Mouse (Mus musculus) spleen, adult 18-20 months (tissue): ENCODE measurements at regions not wholly inside any gene's neighbourhood (a gene's known extent, or its start where the extent isn't known, plus 50 kb on each side); places are given as distances from the start of the nearest gene placed in this dataset.

Experiments used
- DNase-seq, 2 experiments: peaks; one replicate each; pipeline ENCODE4 v3.0.0; 2022; ENCODE audit warnings: mixed read lengths in 2 of 2

DNA sequence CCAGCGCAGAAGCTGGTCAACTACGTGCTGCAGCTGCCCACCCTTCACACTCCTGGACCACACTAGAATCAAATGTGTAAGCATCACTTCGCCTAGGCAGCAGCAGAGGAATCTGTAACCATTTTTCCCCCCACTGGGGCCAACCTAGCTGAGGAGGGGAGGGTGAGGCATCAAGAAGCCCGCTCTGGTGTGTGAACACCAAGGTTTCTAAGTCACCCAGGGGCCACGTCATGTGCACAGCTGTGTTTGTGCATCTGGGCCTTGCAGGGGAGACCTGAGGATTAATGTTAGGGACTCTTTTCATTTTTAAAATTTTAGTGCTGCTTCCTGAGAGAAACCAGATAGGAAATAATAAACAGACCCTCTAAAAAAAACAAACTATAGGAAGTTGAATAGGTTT is 321.8 kb downstream of the Rnd3 start:
- DNase-seq = no peak

DNA sequence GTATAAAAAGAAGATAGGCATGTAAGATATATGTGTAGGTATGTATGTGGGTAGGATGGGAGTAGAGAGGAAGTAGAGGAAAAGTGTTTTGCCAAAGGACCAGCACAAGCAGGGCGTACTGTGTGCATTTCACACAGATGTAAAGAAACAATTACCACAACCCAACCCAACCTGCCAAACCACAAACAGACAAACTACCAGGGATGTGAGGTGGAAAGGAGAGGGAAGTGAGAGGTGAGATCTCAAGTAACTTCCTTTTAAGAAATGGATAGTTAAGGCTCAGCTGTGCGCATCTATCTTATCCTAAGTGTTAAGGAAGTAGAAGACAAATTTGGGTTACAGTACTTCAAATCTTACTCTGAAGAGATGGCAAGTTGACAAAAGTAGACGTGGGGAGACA is 322.4 kb downstream of the Rnd3 start:
- DNase-seq = no peak

DNA sequence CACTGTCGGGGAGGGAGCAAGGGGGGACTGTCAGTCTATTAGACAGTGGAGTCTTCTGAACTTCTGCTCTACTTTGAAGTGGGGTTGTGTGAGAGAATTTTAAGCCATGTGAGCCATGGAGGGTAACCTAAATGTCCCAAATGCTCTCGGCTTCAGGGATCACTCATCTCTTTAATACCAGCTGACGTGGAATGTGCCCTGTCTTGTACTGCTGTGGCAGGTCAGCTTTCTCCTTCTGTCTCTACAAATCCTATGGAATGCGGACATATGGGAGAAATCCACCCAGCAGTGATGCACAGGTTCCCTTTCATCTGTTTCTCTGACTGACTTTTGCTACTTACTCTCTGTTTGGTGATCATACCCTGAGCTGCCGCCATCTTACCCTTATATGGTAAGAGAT is 323.3 kb downstream of the Rnd3 start:
- DNase-seq = no peak

DNA sequence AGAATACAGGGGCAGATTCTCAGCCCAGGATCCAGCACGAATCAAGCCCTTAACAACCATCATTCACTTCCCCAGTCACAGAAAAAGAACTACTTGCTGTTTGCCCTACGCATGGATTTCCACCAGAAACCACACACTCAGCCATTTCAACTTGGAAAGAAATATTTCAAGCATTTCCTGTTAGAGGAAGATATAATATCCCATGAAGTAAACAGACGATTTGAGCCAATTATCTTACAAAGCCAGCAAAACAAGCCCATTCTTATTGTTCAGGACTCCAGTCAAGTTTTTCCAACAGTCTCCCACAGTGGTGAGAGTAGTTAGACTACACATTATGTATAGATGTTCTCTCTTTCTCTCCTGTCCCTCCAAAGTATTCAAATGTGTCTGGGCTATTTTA is 324.1 kb downstream of the Rnd3 start:
- DNase-seq = no peak

DNA sequence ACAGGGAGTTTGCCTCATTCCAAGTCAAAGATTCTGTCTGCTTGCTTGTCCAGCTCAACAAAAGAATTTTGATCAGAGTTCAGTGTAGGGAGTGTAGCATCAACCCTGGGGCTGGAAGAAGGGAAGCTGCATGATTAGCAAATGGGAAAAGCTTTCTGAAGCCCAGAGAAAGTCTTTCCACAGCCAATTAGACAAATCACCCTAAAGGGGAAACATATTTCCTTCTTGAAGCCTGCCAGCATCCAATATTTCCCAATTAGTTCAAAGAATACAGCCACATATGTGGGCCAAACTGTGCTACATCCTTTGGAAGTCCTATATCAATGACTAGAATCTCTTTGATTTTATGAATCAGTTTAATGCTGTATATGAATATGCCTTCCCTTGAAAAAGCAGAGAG is 326.2 kb downstream of the Rnd3 start:
- no peak for DNase-seq

DNA sequence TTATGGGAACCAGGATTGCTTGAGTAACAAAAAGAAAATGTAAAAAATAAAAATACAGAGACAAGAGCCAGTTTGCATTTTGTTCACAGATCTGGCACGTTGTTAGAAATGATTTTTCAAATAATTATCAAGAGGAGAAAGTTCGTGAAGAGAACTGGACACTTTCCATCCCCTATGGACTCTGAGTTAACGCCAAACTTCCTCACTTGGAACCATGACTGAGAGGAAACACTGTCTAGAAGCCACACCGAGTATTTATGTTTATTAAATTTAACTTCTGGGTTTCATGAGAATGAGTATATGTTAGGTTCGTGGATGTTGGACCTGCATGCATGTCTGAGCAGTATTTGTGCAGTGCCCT is 329.6 kb downstream of the Rnd3 start:
- DNase-seq = no peak

DNA sequence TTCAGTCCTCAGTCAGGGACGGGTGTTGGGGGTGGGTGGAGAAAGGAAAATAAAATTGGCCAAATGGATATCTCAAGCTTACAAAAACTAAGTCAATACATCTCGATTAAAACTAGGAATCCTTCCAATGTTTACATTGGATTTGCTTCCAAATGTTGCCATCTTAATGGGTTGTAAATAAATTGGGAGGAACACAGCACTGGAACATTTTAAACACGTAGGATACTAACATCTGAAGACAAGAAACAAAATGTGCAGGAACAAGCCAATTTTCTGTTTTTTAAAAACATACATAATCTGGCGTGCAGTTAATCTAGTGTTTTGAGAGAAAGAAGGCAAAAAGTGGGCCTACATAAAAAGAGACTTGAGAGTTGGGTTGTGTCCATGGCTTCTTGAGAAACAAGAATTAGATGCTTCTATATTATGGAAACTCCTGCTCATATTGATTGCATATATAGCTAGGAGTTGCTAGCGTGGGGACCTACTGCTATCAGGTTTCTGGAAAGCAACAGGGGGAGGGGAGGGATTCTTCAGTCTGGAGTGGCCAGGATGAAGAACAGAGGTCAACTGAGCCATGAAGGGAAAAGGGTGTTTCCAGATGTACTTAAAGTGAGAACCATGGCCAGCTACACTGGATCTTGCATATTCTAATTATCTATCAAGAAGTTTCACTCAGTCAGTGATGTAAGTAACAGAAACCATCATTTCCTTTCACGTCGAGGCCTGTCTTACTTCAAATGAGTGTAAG is 330.2 kb downstream of the Rnd3 start:
- no peak for DNase-seq

DNA sequence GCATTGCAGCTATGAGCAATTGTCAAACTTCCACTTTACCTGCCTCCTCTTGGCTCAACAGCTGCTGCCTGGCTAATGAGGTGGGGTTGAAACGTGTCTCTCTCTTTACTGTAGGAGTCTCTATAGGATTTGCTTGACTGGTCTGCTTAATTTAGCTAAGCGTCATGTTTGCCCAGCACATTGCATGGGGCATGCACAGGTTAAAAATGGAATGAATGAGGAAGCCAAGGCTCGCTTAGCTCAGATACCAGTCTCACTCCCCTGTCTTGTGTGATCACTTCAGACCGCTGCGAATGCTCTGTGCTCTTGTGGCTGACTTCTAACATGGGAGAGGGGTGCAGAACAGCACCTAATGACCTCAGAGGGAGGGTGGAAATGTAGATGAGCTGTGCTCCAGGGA is 332.5 kb downstream of the Rnd3 start:
- no peak for DNase-seq

DNA sequence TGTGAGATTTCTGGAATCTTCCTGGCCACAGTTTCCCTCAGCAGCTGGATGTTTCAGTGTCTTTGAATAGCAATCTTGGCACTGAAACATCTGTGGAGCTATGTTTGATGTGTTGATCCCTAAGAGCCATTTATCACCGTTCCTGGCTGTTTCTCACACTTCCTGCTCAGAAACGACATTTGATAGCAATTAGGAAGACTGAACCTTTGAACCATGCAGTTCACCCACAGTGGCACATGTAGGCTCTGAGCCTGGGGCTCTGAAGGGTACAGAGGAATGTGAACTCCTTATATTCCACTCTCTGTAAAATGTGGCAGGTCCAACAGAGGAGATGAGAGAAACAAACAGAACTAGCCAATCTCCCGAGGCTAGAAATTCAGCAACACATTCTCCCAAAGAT is 333.4 kb downstream of the Rnd3 start:
- no peak for DNase-seq

DNA sequence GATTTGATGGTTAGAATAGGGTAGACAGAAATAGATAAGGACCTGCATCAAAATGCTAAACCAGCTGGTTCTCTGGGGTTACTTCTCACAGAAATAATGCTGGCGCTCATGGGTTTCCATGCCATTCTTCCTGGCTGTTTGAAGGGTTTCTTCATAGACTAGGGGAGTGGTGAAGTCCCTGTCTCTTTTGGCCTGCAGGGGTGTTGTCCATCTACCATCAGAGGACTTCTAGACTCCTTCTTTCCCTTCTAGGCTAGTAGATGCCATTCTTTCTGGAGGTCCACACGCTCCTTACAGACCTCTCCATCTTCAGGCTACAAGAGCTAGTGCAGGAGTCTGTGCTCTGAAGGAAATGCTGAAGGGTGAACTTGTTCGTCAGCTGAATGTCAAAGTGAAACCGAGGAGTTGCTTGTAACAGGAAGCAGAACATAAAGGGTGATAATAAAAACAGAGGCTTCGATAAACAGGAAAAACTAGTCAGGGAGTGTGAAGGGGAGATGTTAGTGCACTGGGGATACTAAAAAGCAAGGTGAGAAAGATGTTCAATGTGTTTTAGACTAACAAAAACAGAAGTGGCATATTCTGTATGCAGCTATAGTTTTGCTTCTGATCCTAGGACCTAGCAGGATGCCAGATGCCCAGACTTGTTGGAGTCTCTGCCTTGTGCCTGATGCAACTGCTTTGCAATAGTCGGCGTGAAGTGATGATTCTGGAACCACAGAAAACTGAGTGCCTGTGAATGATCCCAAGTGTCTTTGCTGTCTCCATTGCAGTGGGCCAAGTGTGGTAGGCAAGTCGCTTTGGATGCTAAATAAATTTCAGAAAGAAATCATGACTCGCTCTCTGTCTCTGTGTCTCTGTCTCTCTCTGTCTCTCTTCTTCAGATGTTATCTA is 335.1 kb downstream of the Rnd3 start:
- no peak for DNase-seq

DNA sequence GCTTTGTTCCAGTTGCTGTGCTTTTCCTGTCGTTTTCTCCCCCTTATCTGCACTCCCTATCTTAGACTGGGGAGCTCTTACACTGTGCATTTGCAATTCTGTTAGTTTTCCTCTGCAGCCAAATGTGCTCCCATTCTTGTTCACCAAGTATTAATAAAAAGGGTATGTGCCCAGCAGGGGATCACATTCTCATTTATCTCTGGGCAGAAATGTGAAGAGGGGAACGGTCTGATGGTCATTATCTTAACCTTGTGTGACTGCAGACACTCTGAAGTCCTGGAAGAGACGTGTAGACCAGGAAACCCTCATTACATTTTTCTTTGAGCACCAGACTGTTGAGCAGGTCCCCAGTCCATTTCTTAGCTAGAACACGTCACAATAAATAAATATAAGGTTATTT is 336.6 kb downstream of the Rnd3 start:
- no peak for DNase-seq

DNA sequence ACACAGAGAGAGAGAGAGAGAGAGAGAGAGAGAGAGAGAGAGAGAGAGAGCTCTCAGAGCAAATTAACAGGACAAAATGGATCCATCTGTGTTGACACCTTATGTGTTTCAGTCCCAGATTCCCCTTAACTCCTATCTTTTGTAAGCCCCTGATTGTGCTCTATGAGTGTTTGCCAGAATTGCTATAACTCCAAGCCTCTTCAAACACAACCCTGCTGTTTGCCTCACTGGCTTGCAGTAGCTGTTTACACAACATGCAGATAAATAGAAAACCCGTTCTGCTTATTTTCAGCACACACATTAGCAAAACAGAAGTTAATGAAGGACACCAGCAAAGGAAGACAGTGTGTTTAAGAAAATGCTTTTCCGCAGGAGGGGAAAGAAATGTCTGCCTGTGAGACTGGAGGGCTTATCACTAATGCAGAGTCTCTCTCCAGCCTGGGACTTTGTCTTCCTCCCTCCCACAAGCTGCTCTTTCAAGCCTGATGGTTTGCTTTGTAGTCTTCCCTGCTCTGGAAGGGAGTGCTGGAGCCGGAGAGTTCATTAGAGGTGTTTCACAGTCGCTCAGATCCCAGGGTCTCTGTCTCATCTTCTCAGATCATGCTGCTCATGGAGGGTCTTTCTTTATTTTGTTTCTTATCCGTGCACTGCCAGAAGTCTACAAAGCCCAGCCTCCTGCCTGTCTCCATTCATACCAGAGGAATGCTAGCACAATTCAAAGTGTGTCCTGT is 338.4 kb downstream of the Rnd3 start:
- no peak for DNase-seq

DNA sequence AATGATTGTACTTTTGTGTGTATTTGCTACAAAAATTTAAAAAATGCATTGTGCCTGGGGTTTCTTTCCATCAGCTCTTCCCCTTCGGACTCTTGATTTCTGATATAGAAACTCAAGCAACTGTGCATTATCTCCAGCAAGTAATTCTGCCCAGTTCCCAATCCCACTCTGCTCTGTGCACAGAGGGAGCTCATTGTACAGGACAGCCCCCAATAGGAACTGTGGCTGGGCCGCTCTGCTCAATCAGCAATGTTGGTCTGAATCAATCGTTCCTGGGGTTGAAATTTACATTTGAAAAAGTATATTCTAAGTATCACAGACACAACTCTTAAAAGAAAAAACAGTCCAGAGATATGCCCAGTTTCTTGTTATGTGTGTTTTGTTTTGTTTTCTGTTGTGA is 339.1 kb downstream of the Rnd3 start:
- DNase-seq = no peak

DNA sequence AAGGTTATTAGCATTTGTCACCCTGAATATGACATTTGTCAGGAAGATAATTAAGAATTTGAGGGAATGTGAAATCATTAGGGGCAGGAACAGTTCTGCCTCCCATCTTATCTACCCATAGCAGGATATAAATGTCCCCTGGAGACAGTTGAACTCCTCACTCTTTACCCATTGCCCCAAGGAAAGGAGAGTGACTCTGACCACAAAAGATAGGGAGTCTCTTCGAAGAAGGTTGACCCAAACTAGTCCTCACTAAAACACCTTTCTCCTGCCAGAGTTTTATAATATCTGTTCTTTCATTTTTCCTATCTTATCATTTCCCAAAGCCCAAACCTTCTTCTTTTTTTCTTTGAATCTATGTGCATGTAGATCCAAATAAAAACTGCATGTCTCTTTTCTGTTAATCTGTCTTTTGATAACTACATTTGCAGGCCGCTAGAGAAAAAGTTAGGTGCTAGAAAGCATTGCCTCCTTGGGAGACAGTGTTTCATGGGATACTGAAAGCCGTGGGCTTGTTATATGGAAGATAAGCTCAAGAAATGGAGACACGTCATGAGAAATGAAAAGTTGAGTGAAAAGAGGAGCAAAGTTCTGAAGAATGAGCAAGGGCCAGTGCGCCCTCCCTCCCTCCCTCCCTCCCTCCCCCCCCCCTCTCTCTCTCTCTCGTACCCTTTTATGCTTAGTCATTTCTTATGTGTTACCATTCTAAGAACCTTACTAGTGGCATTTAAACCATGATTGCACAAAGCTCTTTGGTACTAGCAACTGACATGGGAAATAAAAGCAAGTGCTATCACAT is 341.6 kb downstream of the Rnd3 start:
- no peak for DNase-seq

DNA sequence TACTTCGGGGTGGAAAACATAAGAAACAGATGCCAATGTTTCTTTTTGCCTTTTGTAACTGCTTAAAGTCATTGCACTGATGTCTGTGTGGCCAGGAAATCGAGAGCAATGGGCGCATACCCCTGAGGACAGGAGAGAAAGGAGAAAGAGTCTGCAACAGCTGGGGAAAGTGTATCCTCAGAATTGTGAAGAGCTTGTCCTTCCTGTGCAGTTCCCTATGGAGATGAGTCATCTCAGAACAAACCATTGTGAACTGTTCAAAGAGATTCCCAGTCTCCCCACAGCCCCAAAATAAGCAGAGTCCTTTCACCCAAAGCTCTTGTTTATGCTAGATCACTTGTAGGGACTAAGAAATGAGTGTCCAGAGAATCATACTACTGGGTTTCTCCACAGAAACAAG is 343.3 kb downstream of the Rnd3 start:
- no peak for DNase-seq

DNA sequence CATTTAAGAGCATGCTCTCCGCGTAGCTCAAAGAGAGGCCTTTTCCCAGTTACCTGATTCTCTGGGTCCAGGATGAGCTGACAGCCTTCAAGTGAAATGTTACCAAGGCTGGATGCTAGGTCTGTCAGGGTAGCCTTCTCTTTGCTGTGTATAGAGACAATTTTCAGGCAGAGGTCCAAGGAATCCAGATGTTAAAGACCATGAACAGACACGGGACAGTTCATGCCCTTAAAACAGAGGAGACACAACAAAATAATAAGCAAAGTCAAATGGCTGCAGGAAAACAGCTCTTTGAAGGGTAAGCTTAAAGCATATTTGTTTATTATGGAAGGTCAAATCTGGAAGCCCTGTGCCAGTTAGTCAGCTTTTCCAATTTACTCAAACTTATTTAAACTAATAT is 352.8 kb downstream of the Rnd3 start:
- no peak for DNase-seq

DNA sequence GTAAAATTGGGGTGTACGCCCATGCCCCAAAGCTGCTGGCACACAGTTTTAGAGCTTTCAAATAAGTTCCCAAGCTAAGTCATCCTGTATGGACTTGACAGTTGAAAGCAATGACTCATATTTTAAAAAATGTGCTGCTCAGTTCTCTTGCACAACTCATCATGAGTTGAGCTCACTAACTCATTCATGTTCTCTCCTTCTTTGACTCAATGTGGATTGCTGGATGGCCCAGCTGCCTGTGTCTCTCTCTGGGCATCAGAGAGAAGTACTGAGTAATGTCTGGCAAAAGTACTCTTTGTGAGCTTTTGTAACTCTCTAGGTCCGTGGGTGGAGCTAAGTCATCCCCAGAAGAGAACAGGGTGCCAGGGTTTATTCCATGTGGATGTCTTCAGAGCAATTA is 355.3 kb downstream of the Rnd3 start:
- DNase-seq = no peak

DNA sequence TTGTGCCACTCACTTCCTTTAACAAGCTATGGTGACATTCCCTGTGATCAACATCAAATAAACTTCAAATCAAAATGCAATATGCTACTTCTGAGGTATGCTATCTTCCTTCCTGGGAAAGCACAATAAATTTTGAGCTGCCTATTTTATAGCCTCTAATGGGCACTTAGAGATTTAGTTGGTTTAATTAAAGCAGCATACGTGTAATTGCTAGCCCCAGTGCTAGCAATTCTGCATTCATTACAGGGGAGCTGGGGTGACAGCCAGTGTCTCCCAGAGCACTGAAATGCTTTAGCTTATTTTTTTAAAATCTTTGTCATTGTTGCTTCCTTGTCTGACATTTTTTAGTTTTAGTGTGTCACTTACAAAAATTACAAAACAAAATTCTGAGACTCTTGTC is 355.8 kb downstream of the Rnd3 start:
- no peak for DNase-seq

DNA sequence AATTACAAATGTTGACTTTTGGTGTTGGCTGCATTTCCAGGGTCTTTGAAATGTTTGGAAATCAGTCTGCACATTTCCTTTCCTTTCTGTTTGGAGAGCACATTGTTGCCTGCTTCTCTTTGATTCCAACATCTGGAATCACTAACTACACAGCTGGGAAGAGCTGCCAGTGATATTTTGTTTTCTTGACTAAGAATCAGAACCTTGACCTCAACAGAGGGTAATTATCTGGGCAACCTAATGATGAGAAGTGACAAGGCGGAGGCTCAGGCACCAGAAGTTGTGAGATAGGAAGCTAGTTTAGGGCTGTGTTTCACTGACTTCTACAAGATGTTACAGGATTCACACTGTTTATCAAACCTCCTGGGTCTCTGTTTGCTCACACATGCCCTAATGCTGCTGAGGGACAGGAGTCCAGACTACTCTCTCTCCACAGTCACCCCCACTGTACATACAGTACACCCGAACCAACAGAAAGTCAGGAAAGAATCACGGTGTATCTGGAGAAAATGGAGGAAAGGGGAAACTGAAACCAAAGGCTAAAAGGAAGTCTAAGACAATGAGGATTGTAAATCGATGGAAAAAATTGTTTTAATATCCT is 359.8 kb downstream of the Rnd3 start:
- no peak for DNase-seq

DNA sequence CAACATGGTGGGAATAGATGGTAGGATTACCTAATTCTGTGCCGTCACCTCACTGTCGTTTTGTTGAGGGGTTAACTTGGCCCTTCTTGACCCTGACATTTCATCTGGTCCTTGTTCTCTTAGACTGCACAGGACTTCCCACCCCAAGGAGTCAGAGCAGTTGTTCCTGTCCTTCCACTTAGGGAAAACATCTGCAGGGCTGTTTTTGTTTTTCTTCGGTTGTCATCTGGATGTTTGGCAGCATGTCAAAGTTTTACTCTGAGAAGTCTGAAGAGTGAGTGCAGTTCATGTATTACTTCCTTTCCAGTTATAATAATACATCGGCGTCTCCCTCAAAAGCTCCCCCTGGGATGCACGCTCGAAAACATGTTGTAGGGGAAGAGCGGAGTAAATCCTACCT is 376.8 kb downstream of the Rnd3 start:
- no peak for DNase-seq

DNA sequence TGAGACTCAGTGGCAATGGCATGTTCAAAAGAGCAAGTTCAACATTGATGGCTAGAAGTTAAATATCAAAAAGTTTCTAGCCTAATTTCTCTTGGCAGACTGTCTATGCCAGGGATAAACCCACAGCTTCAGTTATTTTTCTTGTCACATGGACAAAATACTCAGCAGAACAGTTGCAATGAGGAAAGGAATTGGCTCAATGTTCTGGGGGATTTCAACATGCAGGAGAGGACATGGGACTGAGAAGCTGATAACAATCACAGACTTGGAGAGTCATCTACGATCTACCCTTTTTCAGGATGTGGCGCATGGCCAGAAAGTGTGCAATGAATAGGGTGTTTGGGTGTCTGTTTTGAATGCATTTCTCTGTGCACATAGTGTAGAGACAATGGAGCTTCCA is 389.9 kb downstream of the Rnd3 start:
- no peak for DNase-seq

DNA sequence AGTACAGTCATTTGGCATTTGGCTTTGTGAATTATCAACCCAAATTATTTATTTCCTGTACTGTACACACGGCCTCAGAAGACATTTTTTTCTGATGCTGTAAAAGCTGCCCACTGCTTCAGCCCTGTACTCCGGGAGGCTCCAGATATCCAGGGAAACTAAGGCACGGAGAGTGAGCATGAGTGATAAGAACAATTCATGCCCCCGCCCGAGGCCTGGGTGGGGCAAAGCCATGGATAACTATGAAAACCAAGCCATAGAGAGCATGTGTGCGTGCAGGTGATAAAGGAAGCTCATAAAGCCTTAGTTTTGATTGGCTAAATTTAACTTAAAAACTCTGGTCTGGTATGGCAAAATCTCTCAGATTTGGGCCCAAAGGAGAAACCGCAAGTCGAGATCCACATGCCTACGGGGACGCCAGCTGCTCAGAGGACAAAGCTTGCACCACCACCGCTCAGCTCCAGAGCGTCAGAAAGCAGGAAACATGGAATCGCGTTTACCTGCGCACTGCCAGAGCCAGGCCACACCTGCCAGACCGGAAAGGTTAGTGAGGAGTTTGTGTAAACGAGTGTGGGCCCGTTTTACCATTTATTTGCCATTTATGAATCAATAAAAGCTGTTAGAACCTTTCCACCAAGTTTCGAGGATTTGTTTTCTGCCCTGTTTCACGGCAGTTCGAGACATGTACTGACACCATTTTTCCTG is 390.9 kb downstream of the Rnd3 start:
- no peak for DNase-seq
